Mouse (Mus musculus) gastrocnemius, adult 8-10 months (tissue): ENCODE results near the gene Gcsh. TPM values are rescaled to one million over a fixed set of nuclear protein-coding genes. Genes with fewer than 3 reads are reported as not detected.

Experiments
- DNase-seq, 2 experiments: peaks; one replicate each; pipeline ENCODE4 v3.0.0; 2022; ENCODE audit warnings: low spot score in 2 of 2
- total RNA-seq, 4 experiments: library from RNA; stranded (reverse); gene quantifications; 2 replicates each; pipeline ENCODE4 v1.2.4; 2022

Gene Gcsh
- total RNA-seq, 4 experiments from 2014 or later = 43.1 to 47.4 (median 44.0) TPM

GRCm38 (mm10) chr8:116978052-116978451 lies 15.3 kb downstream of the Gcsh start:
- DNase-seq = no peak

- no peak for DNase-seq
These were observed 17.7 kb downstream of the Gcsh start for GRCm38 (mm10) chr8:116975606-116976005.

- no peak for DNase-seq
These were observed 18.3 kb downstream of the Gcsh start for GRCm38 (mm10) chr8:116975066-116975465.

GRCm38 (mm10) chr8:116969531-116969930 lies 23.8 kb downstream of the Gcsh start:
- DNase-seq = no peak

- no peak for DNase-seq
These were observed 38.9 kb downstream of the Gcsh start for GRCm38 (mm10) chr8:116954415-116954814.

GRCm38 (mm10) chr8:116952428-116952827 lies 40.9 kb downstream of the Gcsh start:
- DNase-seq = no peak

GRCm38 (mm10) chr8:116951778-116952177 lies 41.6 kb downstream of the Gcsh start:
- DNase-seq = no peak

GRCm38 (mm10) chr8:116951369-116951768 lies 42.0 kb downstream of the Gcsh start:
- no peak for DNase-seq

GRCm38 (mm10) chr8:116947589-116947988 lies 45.7 kb downstream of the Gcsh start:
- DNase-seq = no peak

GRCm38 (mm10) chr8:116946851-116947250 lies 46.5 kb downstream of the Gcsh start:
- no peak for DNase-seq

GRCm38 (mm10) chr8:116946268-116946838 lies 47.0 kb downstream of the Gcsh start:
- DNase-seq = no peak

GRCm38 (mm10) chr8:116945169-116945910 lies 48.0 kb downstream of the Gcsh start:
- no peak for DNase-seq

GRCm38 (mm10) chr8:116944385-116944696 lies 49.0 kb downstream of the Gcsh start:
- no peak for DNase-seq

- peak in 1 of 2 experiments; percentile 10 for DNase-seq
These were observed 49.6 kb downstream of the Gcsh start for GRCm38 (mm10) chr8:116943555-116944384.

- DNase-seq = peak; percentile 73 to 82
These were observed 50.2 kb downstream of the Gcsh start, which contains the start of gene Atmin for GRCm38 (mm10) chr8:116943161-116943554. TSS of gene Atmin (plus strand) at chr8:116943393.

- no peak for DNase-seq
These were observed 50.9 kb downstream of the Gcsh start for GRCm38 (mm10) chr8:116942284-116943058.

GRCm38 (mm10) chr8:116935506-116935905 lies 57.8 kb downstream of the Gcsh start:
- no peak for DNase-seq

GRCm38 (mm10) chr8:116934976-116935375 lies 58.4 kb downstream of the Gcsh start:
- DNase-seq = no peak
